Mouse (Mus musculus) layer of hippocampus, adult 2 months (tissue): ENCODE results near the gene Epha4. TPM values are rescaled to one million over a fixed set of nuclear protein-coding genes. Genes with fewer than 3 reads are reported as not detected.

Experiments used
- DNase-seq, 2 experiments: peaks; one replicate each; pipeline ENCODE4 v3.0.0; 2022; ENCODE audit warnings: low spot score in 2 of 2
- H3K27ac ChIP-seq: fragments of 200-600 bp; 2 replicates; pipeline ENCODE4 v1.8.1; 2022
- H3K4me3 ChIP-seq: fragments of 200-600 bp; 2 replicates; pipeline ENCODE4 v1.8.1; 2022; ENCODE audit warnings: mild to moderate bottlenecking
- CTCF ChIP-seq: fragments of 200-600 bp; conservative IDR thresholded peaks from 2 replicates; pipeline ENCODE4 v1.8.1; 2022; ENCODE audit warnings: antibody characterized with exemption, mild to moderate bottlenecking, moderate library complexity
- total RNA-seq, 2 experiments: library from RNA; stranded (reverse); gene quantifications; 2 replicates each; pipeline ENCODE4 v1.2.3; 2021

Epha4 gene
- total RNA-seq, 2 experiments from 2014 or later: 334 to 340 TPM

- no peak for DNase-seq
- H3K27ac ChIP-seq: no peak overlapping the region
- H3K4me3 ChIP-seq: no peak overlapping the region
- no peak for TF ChIP-seq CTCF
These were observed 25.5 kb downstream of the Epha4 start for GRCm38 (mm10) chr1:77489387-77489786.

- Histone ChIP-seq H3K27ac (peak overlapping the region; percentile 37; the same call in 1 of the 2 replicates), H3K4me3 (no peak overlapping the region)
- no peak for DNase-seq
- TF ChIP-seq CTCF: no peak
These were observed 26.9 kb downstream of the Epha4 start for GRCm38 (mm10) chr1:77487856-77488462.

- Histone ChIP-seq H3K27ac (peak overlapping the region; percentile 55; the same call in 1 of the 2 replicates), H3K4me3 (no peak overlapping the region)
- DNase-seq: no peak
- TF ChIP-seq CTCF: no peak
These were observed 29.9 kb downstream of the Epha4 start for GRCm38 (mm10) chr1:77484766-77485596.

DNA sequence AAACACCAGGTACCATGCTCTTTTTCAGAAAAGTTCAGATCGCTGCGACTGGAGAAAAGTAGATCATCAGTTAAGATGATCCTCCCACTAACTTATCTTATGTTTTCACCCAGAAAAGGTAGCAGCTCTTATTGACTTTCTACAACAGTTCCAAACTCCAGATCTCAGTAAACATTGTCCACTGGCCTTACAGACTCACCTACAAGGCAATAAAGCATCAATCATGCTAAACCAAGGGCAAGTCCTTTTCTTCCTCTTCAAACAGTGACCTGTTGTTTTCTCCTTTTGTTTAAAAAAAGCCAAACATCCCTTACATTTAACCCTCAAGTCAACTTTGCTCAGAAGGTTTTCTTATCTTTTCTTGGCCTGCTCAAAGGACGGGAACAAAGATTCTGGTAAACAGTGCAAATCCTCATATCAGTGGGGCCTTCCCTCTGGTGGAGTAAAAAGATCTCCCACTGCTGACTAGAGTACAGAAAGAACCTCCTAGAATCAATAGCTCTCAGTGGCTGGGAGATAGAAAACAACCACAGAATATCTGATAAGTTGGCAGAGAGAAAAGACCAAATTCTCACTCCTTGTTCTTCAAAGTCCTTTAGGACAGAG is 39.0 kb downstream of the Epha4 start:
- DNase-seq: no peak
- H3K27ac ChIP-seq: no peak overlapping the region

DNA sequence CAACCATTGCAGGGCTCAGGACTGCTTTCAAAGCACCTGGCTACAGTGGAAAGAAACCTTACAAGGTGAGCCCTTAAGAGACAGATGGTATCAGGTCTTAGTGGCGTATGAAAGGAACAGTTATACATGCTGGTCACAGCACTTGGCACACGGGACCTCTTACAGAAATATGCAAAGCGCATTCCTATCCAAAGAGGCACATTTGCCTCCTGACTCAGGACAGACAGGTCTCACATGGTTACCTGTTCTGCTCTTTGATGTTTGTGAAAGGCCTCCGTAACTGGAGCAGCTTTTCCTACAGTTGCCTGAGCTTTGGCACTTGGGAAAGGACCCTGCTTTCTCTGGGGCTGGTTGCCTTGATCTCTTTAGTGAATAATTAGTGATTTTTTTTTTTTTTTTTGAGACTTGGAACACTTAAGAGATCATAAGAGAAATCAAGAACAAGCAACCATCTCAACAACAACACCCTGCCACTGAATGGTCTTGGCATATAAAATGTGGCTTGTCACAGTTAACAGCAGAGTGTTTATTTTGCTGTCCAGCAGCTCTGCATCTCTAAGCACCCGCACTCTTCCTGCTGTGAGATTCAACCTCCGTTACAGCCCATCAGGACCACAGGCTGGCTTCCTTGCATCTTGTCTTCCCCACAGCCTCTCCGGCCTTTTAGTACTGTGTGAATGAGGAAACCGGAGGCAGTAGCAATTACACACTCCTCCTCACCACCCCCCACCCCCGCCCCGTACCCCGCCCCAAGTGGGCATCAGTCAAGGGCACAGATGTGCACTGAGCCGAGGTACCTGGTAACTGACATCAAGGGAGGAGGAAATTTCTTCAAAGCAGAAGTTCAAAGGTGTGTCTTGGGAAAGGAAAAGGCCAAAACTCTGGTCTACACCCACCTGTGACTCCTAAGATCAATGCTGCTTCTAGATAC is 41.2 kb downstream of the Epha4 start:
- TF ChIP-seq CTCF: no peak
- DNase-seq: no peak
- no peak overlapping the region for H3K4me3 ChIP-seq
- peak overlapping the region; percentile 10; the same call in 1 of the 2 replicates for H3K27ac ChIP-seq

More for the DNA sequence above, 39.0 kb downstream of the Epha4 start:
- no peak overlapping the region for H3K4me3 ChIP-seq
- TF ChIP-seq CTCF: no peak

DNA sequence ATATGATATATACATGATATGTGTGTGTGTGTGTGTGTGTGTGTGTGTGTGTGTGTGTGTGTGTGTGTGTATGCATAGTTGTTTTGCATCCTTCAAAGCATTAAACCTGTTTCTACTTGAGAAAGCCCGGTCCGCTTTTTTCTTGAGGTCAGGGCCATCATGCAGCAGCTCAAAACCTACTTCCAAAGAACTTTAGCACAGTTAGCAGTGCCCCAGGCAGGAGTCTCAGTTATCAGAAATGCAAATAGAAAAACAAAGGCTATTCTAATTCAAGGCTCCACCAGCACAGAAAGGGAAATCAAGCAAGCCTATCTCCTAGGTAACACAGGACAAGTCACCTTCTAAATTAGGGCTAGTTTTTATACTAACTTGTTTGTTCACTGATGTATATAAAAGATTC is 42.3 kb downstream of the Epha4 start:
- H3K4me3 ChIP-seq: no peak overlapping the region
- no peak for TF ChIP-seq CTCF
- H3K27ac ChIP-seq: no peak overlapping the region
- no peak for DNase-seq

DNA sequence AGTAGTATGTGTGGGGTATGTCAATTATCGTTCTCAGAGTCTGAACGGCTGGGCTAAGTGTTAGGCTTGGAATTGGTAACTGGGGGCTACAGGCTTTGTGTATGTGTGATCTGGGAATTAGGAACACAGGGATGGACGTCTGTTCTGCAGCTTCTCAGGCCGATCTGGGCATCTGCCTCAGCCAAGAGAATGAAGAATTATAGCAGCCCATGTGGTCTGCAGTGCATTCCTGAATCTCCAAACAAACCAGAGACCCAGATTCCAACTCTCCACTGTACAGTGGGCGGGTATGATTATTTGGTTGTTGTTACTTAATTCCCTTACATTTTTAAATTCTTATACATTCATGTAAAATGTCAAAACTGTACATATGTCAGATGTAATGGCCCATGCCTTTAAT is 43.4 kb downstream of the Epha4 start:
- peak overlapping the region; percentile 12 for H3K27ac ChIP-seq
- no peak for DNase-seq
- no peak for TF ChIP-seq CTCF
- H3K4me3 ChIP-seq: no peak overlapping the region

GRCm38 (mm10) chr1:77471037-77471436 is 43.9 kb downstream of the Epha4 start:
- no peak overlapping the region for H3K4me3 ChIP-seq
- no peak for TF ChIP-seq CTCF
- no peak for DNase-seq
- H3K27ac ChIP-seq: peak overlapping the region; percentile 12

DNA sequence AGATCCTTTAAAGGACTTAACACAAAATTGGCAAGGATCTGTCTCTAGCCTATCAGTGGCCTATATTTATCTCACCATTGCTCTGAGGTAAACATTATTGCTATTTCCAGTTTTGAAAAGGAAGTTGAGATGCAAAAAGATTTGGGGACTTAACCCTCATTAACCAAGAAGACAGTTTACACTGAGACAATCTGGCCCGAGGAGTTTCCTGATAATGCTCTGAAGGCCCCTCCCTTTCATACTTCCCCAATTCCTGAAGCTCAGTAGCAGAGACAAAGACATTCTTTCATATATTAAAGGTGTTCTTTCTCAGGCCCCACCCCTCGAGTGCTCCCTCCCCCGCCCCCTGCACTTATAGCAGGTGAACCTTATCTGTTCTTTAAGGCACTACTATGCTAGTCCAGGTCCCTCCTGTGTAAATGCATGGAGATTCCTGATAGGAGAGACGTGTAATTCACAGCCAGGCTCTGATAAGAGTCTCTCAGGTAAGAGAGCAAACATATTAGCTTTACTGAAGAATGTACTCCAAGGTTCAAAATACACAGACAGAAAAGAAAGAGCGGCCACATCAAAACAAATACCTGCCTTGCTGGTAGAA is 46.1 kb downstream of the Epha4 start:
- H3K4me3 ChIP-seq: no peak overlapping the region
- TF ChIP-seq CTCF: no peak
- DNase-seq: no peak
- H3K27ac ChIP-seq: no peak overlapping the region

GRCm38 (mm10) chr1:77465524-77465923 is 49.4 kb downstream of the Epha4 start:
- peak overlapping the region; percentile 28; the same call in 1 of the 2 replicates for H3K27ac ChIP-seq
- H3K4me3 ChIP-seq: no peak overlapping the region
- no peak for TF ChIP-seq CTCF
- DNase-seq: no peak

GRCm38 (mm10) chr1:77464108-77464507 is 50.8 kb downstream of the Epha4 start:
- Histone ChIP-seq H3K4me3 (no peak overlapping the region), H3K27ac (no peak overlapping the region; the same call in 1 of the 2 replicates)
- no peak for DNase-seq
- no peak for TF ChIP-seq CTCF
